Mouse (Mus musculus): ENCODE measurements around the gene Snd1.

- TF ChIP-seq CTCF (IDR thresholded peaks at IDR 0.05; ENCODE audit: borderline replicate concordance, insufficient read depth, low read length) (no peak), POLR2A (IDR thresholded peaks at IDR 0.05; ENCODE audit: low read depth, low read length) (no peak)
Measured at GRCm38 (mm10) chr6:28756306-28757018, 281.5 kb downstream of the Snd1 start.

All from embryonic fibroblast, embryonic 13.5 days (primary cell).